Mouse (Mus musculus) gastrocnemius, postnatal 25 days (tissue): Measurements from ENCODE around the gene Gm49384. TPM values are rescaled to one million over a fixed set of nuclear protein-coding genes. Genes with fewer than 3 reads are reported as not detected.
A peak's percentile ranks its signal among the peaks of the same experiment; 100 is the strongest.
"Not testable (repeated sequence)": the region's sequence is repeated elsewhere in the genome, so short reads cannot be mapped to it uniquely, and the experiment has no call there.

Experiments used
- DNase-seq: peaks from one replicate; pipeline ENCODE4 v3.0.0; 2022
- microRNA-seq, 2 experiments: library from miRNA; unstranded; fragments of <30 nt; microRNA quantifications; one replicate each; pipeline ENCODE4 v1.2.0; 2021; ENCODE audit warnings: borderline replicate concordance in 2 of 2
- total RNA-seq, 2 experiments: library from RNA; stranded (reverse); gene quantifications; 1 replicate in 1 of 2; 2 replicates in 1 of 2; pipeline ENCODE4 v1.2.3; 2021

Gm49384 gene
- total RNA-seq, 2 experiments from 2014 or later = 1.8 to 2.4 TPM

DNA sequence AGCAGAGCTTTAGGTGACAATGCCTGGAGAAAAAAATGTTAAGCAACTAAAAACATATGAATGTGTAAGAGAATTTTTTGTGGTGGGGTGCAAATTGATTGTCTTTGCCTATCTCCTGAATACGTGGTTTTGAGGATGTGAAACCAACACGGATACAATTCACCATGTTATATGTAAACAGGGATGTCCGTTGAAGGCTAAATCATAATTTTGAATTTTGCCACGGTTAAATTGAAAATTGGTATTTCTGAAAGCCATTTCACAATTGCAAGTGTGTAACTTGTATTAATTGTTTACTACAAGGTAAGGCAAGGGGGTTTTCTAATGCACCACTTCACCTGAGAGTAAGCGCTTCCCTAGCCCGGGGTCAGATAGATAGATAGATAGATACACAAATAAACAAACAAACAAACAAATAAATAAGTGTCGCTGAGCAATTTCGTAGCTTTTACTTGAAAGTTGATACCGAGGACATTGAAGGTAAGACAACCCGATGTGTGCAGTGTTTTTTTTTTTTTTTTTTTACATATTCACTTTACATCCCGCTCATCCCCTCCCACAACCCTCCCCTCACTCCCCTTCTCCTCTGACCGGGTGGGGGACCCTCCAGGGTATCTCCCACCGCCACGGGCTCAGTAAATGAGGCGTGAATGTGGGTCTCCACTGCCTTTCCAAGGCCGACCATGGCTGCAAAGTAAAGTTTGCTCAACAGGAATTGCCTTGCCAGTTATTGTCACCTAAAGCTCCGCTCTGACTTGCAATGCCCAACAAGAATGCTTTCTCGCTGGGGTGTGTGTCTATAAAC is 36.2 kb downstream of the Gm49384 start:
- no peak for DNase-seq

DNA sequence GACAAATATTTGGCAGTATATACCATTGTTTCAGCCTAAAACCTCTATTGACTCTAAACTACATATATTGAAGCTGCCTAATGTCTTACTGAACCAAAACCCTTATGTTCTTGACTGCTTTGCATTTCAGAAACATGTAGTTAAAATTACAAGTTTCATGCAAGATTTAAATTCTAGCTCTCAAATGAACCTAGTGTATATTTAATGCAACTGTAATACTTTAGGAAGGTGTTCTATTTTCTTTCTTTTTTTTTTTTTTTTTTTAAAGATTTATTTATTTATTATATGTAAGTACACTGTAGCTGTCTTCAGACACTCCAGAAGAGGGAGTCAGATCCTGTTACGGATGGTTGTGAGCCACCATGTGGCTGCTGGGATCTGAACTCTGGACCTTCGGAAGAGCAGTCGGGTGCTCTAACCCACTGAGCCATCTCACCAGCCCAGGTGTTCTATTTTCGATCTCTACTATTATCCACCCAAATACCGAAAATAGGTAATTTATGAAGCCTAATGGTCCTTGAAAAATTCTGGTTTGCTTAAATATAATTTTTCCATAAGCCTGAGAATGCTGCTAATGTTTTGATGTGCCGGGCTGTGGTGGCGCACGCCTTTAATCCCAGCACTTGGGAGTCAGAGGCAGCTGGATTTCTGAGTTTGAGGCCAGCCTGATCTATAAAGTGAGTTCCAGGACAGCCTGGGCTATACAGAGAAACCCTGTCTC is 37.0 kb downstream of the Gm49384 start:
- DNase-seq = not testable (repeated sequence)

DNA sequence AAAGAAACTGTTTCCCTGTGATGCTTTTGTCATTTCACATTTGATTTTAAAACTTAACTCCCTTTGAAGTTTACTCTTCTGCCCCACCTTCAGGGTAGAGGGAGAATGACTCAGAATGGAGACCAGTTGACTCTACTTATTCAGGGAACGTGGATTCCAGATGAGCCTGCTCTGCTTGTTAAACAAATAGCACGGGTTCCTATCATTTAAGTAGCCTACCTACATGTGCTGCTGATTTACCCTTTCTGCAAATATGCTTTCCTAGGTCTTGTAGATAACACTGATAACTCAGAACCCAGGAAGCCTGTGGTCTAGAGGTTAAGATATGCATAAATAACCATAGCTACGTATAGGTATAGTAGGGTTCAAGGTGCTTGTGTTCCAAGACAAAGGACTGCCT is 39.2 kb downstream of the Gm49384 start:
- DNase-seq = no peak

DNA sequence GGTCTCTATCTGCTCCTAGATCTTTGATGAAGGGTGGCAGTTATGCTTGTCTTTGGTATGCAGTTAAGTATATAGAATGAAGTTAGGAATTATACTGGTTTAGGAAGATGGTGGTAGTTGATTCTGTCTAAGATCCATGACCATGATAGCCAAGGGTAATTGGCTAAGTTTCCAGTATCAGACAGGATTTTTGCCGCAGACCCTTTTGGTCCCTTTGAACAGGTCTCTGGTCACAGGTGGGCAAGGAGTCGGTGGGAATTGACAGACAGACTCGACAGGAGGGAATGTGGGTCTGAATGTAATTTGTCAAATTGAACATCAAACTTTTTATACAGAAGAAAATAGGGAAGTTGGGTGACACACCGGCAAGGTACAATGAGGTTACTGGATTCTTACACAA is 40.5 kb downstream of the Gm49384 start:
- DNase-seq = not testable (repeated sequence)

DNA sequence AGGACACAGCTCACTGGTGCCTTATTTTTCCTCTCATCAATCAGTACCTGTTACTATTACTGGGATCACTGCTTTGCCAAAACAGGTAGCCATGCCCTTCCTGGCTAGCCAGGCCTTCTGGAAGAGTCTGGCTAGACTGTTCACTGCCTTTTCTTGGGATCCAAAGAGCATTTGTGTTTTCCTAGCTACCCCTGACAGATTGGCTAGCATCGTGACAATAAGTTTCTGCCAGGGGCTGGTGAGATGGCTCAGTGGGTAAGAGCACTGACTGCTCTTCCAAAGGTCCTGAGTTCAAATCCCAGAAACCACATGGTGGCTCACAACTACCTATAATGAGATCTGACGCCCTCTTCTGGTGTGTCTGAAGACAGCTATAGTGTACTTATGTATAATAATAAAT is 43.4 kb downstream of the Gm49384 start:
- not testable (repeated sequence) for DNase-seq

DNA sequence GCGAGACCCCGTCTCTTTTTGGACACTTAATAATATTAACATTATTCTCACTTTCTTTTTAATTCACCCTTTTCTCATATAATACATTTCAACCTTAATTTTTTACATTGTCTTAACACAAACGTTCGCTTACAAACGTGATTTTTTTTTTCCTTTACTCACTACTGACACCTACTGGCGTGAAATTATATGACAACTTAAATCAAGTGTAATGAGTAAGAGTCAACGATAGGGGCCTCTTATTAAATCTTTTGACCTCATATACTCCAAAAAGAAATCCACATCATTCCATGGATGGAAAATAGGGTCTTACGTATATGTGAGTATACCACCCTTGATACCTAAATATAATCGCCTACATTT is 44.5 kb downstream of the Gm49384 start:
- DNase-seq = no peak

DNA sequence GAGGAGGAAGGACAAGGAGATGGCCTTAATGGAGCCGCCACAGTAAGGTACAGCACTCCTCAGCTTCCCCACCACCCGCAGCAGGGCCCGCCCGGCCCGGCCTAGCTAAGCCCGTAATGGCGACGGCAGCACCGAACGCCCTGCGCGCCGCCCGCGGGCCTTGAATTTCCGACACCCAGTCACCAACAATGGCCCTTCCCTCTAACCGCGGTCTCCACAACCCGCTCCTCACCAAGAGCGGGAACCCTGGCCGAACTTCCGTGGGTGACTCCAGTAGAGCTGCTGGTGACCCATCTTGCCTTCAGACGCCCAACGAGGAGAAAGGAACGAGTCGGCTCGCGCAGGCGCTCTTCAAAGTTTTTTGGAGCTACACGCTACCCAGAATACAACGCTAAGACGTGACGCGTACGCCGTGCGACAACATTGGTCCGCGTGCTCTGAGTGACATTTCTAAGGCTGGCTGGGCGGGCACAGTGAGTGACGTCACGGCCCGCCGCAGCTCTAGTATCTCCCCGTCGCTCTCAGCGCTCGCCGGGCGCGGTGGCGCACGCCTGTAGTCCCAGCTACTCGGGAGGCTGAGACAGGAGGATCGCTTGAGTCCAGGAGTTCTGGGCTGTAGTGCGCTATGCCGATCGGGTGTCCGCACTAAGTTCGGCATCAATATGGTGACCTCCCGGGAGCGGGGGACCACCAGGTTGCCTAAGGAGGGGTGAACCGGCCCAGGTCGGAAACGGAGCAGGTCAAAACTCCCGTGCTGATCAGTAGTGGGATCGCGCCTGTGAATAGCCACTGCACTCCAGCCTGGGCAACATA is 45.1 kb downstream of the Gm49384 start, which contains the start of gene Rps29:
Rps29 (minus strand) TSS at position 422 of the 813 bp plus-strand sequence.
- DNase-seq = peak; percentile 97

DNA sequence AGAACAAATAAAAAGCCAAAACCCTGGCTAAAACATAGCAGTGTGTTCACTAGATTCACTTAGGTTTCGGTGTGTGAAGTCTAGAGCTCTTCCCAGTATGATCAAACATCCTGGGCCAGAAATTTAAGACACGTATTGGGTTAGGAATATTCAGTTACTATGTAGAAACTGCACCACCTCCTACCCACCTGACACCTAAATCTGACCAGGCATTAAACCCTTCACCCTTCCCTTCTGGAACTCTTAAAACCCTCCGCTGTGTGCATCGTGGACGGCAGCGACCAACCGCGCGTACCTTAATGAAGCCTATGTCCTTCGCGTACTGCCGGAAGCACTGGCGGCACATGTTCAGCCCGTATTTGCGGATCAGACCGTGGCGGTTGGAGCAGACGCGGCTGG is 45.7 kb downstream of the Gm49384 start:
- DNase-seq = no peak

DNA sequence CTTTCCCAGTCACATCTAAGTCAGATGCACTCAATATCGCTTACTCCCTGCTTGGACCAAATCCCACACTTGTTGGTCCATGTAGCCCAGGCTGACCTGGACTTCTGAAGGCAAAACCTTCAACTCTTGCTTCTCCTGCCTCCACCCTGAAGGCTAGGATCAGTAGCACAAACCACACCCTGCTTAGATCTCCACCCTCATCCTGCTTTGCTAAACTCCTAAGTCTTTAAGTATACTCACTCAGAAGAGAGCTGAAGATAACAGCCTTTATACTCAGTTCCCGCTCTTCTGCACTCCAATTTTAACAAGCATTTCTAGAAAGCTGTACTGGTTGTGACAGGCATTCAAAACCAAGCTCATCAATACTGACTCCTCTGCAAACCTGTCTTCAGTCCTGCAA is 47.0 kb downstream of the Gm49384 start:
- DNase-seq = no peak

DNA sequence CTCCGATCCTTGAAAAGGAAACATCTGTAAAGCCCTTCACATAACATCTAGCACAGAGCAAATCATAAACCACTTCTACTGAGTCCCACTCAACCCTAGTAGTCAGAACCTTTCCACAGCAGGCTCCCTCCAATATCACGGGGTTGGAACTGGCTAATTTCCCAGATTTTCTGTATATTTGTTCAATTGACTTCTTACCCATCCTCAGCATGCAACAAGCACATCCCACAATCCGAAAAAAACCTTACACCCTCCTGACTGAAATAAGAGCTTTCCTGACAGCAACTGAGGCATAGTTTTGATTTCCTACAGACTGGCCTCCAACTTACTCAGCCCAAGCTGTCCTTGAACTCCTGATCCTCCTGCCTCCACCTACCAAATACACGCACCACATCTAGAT is 47.6 kb downstream of the Gm49384 start:
- DNase-seq = no peak

DNA sequence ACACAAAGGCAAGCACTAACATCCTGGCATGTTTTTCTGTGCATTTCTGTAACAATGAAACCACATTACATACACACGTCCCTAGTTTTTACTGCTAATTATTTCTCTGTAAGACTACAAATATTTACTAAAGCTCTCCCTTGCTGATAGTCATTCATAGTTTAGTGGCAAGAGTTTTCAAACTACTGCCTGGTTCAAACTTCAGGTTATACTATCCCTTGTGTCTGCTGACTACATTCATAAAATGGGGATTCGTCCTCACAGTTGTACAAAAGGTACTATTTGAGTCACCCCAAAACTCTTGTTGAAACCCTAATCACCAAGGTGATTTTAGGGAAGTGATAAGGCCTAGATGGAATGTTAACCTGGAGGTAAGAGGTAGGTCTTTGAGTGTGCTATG is 48.1 kb downstream of the Gm49384 start:
- DNase-seq = no peak

DNA sequence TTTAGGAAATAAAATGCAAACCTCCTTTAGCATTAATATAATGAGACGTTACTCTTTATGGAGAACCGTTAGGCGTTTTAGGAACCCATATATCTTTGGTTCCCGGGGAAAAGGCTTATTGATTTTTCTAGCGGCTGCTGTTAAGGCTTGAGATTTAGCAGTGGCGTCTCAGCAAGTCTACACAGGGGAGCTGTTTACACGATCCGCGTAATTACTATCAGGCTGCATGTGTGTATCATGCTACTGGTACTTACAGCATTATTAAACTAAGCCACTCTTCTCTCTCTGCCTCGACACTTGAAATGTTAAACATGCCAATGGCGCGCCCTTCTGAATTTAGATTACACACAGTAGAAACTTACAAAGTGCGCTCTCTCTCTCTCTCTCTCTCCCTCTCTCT is 54.0 kb downstream of the Gm49384 start:
- no peak for DNase-seq

DNA sequence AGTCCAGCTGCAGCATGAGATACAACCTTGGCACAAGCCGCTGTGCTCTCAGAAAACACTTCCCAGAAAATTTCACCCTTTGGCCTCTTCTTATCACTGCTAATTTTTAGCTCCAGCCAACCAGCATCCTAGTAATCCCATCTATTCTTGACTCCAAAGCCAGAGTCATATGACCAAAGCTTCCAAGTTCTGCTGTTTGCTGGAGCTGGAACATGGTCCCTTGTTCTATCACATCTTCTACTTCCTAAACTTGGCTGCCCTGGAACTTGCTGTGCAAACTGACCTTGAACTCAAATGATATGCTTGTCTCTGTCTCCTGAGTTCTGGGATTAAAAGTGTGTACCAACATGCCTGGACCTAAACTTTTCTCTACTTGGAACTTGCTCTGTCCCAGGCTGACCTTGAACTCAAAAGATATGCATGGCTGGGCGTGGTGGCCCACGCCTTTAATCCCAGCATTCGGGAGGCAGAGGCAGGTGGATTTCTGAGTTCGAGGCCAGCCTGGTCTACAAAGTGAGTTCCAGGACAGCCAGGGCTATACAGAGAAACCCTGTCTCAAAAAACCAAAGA is 56.8 kb downstream of the Gm49384 start:
- DNase-seq = no peak

DNA sequence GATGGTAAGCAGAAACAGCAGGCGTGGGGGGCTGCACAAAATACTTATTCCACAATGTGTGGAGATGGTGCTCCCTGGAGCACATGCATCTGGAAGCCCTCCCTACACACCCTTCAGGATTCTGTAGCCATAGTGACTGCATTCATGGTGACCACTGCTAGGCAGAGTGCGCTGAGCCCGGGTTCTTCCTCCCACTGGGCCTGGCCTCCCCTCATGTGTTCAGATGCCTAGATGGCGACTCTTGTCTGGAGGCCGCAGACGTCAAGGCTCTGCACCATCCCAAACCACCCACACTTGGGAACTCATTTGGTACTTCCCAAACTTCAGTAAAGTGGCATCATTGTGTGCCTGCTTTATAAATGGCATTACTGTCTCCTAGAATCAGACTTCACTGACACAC is 60.6 kb downstream of the Gm49384 start:
- no peak for DNase-seq

DNA sequence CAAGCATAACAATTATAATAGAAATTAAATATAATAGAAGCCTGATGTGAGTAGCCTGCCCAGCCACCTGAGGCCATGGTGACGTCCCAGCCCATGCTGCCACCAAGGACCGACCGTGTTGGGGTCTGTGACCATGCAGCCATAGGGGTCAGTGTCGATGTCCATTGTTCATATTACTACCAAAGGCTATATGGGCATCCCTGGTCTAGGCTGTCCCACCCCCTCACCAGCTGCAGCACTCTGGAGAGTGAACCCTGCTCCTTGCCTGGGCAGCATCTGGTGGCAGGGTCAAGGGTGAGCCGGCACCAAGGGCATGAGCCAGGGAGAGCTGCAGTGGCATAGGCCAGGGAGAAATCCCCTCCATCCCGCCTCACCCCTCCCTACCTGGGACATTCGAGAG is 64.2 kb downstream of the Gm49384 start:
- no peak for DNase-seq

Small RNAs within 50 kb of the gene (microRNA-seq; reads per million reads assigned to microRNA genes)
- 0 reads per million in 2 experiments for gene Gm47287
- gene Gm47295 = 0.26 to 0.74 reads per million in 2 experiments

Other genes starting within 250 kb of the Gm49384 start
- gene Rps29, start 45.1 kb downstream of the Gm49384 start, total RNA-seq = 100 to 1,000 TPM; 781 to 812 TPM
- gene Lrr1, start 35.5 kb downstream of the Gm49384 start, total RNA-seq = not detected
- 100 to 1,000 TPM; 280 to 315 TPM for gene Rpl36al, start 20.2 kb downstream of the Gm49384 start, total RNA-seq
- gene Mgat2, start 20.1 kb downstream of the Gm49384 start, total RNA-seq = 1 to 10 TPM; 9.0 to 9.5 TPM
- 1 to 10 TPM; 1.7 to 1.8 TPM for gene Gm49383, start 7.2 kb downstream of the Gm49384 start, total RNA-seq
- under 1 TPM; 0.56 to 0.62 TPM for gene Dnaaf2, start 5.8 kb downstream of the Gm49384 start, total RNA-seq
- gene Pole2, start 23.9 kb upstream of the Gm49384 start, total RNA-seq = under 1 TPM; 0.38 to 0.72 TPM
- 10 to 100 TPM; 15.2 to 18.1 TPM for gene Klhdc1, start 36.9 kb upstream of the Gm49384 start, total RNA-seq
- gene Klhdc2, start 92.4 kb upstream of the Gm49384 start, total RNA-seq = 100 to 1,000 TPM in 1 of 2 experiments, 10 to 100 TPM in 1; 90.5 to 104 TPM
- gene Nemf, start 152.9 kb upstream of the Gm49384 start, total RNA-seq = 10 to 100 TPM; 17.1 to 20.8 TPM
- 10 to 100 TPM; 20.1 to 23.5 TPM for gene Arf6, start 167.9 kb upstream of the Gm49384 start, total RNA-seq
- gene Gm9887, start 168.2 kb upstream of the Gm49384 start, total RNA-seq = not detected